Mouse (Mus musculus) mature B cell (primary cell): ENCODE results near the gene Tgfa.

Experiments
- in situ Hi-C: fragments of 300-500 bp; cut with MboI; formaldehyde crosslinking; loops from 2 replicates; pipeline ENCODE4 v1.14.3; 2019

Gene Tgfa

DNA sequence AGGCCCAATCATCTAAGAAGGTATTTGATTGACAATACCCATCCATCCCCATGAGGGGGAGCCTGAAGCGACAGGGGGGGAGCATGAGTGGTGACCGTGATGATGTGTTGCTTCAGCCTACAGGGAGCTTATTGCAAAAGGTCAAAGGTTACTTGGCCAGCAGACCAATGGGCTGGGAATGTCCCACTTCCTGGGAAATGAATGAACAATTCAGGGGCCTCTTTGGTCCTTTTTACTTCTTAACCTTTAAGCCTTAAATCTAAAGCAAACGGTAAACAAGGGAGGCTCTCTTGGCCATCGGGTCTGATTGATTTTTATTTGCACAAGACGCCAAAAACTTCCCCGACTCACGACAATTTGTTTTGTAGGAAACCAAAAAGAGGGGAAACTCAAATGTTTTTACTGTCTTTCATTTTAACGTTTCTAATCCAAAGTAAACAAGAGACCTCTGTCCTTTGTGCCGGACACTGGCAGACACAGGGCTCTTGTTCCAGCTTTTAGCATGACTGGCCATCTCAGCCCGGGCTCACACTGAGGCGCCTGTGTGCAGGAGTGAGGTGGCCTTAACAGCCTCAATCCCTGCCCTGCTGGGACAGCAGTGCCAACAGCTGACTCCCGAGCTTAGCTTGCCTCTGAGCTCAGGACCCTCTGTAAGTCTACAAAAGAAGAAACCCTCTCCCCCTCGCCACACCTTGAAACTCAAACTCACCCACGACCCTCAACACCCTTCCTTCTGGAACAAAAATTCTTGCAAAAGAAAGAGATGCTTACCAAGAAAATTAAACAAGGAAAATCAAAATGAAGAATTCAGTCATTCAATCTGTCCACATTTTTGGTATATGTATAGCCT, 8.7 kb upstream of the Tgfa start:
- in situ Hi-C loops = no loop called here

DNA sequence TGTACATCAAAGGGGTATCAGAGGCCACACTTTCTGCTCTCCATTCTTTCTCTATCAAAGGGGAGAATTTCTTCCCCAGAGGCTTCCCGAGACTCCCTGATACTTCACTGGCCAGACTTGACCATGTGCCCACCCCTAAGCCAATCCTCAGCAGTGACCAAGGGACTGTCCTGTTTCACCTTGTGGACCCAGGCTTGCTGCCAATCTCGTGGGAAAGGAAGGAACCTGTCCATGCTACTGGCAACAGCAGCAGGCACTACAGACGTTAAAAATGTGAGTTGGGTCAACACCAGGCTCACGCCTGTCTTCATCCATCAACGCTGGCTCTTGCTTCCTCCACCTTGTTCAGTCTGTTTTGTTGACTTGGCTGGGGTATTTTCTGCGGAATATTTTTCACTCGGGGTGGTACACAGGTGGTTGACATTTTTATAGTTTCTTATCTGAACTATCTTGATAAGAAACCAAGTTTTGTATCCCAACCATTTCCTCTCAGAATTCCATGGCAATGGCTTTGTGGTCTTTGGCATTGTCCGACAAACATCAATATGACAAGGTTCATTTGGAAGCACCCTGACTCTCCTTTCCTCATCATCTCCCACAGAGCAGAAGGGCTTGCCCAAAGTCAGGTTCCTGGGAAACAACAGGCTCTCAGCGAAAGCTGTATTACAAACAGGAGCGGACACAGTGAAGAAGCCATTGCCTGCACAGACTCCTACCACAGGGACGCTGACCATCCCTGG, 6.1 kb upstream of the Tgfa start:
- in situ Hi-C loops = no loop called here

DNA sequence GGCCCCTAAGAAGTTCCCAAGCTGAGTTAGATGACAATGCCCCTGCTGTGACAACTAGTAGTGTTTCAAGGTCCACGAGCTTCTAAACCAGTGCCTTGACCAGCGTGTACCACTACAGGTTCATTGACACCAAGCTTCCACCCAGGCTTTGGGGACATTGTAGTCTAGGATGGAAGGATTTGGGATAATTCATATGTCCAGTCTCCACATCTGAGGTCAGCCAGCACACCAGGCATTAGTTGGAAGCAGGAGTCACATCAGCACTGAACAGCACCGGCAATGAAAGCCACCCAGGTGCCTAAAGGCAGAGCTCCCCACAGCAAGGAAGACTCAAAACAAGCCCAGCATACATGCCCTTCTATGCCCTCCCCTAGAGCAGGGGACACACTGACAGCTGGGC, 4.4 kb upstream of the Tgfa start:
- in situ Hi-C loops = no loop called here

DNA sequence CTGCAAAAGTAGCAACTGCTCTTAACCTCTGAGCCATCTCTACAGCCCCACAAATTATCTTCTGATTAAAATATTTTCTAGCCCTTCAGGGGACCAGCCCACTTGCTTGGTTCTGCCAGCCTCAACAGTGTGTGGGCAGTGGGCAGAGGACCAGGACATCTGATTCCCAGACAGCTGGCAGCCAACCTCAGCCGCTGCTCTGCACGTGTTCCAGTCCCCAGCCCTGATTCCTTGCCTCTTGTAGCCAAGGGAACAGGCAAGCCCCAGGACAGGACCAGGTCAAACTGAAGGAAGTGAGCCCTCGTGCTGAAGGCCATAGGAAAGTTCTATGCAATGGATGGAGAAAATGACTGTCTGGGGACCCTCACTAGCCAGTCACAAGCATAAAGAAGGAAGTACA, 2.0 kb upstream of the Tgfa start:
- in situ Hi-C loops = no loop called here

DNA sequence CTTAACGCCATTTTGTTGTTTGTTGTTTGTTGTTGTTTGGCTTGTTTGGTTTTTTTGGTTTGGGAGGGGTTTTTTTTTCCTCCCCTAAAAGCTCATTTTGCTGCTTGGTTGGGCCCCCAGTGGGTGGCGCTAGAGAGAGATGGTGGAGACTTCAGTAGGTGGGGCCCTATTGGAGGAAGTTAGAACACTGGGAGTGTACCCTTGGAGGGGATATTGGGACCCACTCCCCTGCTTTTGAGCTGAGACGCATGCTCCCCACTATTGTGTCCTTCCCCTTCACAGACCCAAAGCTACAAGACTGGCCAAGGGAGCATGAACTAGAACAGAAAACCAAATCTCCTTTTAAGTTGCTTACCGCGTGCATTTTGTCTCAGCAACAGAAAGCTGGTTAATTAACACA, 1.1 kb upstream of the Tgfa start:
- in situ Hi-C loops = no loop called here

DNA sequence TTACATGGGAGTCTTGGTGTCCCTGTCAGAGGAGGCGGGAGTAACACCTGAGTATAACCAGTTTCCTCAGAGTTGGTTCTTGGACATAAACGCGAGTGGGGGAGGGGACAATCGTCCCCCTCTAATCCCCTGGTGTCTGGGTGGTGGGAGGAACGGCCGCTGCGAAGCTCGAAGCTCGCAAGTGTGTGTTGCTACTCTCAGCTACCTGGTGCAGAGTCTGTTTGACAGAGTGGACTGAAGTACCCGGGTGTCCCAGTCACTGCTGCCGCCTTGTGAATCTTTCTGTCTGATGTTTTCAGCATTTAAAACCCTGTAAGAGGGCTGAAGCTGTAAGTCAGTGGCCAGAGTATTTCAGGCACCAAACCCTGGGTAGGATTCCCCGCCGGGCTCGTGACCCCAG, 1.0 kb downstream of the Tgfa start:
- in situ Hi-C loops = no loop called here

DNA sequence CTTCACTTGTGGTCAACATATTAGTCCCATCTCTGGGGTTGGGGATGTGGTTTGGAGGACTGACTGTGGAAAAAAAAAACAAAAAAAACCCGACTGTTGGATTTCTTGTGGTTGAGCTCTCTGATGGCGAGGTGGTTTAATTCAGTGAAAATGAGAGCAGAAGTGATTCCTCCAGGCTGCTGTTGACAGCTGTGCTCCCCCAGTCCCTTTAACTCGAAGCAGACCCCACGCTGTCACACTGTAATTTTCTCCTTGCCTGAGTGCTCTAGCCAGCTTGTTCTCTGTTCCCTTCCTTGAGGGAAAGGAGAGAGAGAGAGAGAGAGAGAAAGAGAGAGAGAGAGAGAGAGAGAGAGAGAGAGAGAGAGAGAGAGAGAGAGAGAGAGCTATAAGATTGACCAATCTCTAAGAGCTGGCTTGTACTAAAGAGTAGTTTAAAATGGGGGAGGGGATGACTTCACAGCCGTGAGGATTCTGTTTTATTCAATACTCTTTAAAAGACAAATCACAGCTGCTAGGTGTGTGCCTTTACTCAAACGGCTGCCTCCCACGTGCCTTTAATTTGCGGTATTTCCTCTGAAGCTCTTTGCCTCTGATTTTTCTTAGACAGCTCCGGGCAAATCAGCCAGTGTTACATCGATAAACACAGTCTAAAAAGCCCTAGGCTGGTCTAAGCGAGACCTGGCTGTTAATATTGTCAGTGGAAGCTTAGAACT, 2.3 kb downstream of the Tgfa start:
- in situ Hi-C loops = no loop called here

DNA sequence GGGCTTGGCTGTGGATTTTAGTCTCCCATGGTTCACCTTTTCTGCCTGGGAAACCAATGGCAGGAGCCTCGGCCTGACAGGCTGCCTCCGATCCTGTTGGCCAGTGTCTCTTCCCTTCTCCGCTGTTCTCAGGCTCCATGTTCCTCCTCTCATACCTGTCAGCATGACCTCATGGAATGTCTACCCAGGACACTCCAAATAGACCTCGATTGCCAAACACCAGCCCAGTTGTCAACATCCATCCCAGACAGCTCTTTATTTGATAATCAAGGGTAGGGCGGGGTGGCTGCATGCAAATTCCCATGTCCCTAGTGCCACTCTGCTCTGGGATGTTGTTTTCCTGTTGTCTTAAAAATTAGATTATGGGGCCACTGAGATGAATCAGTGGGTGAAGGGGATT, 5.9 kb downstream of the Tgfa start:
- in situ Hi-C loops = no loop called here

DNA sequence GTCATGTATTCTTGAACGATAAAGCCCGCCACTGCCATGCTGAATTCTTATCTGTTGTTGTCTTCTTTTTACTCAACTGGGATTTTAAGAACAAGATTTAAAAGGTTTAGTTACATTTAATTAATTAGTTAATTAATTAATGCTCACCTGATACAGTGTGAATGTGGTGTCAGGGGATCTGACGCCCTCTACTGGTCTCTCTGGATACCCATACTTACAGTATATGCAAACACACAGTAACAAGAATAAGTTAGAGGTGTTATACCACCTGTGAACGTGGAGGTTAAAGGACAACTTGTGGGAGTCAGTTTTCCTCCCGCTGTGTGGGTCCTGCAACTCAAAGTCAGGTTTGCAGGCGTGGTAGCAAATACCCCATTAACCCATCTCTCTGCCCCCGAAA, 8.1 kb downstream of the Tgfa start:
- in situ Hi-C loops = no loop called here

DNA sequence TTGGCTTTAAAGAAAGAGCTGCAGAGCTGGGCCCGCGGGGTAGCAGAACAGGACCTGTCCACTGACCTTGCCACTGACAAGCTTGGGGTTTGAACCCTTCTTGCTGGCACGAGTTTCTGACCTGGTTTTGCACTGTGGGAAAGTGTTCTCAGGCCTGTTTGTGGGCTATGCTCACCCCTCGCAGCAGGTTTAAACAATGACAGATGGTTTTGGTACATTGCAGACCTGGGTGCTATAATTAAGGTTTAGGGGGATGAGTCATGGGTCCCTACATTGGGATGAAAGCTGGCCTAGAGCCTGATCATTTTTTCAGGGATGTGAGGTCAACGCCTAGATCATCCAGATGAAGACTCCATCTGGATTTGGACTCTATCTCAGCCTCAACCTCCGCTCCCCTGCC, 11.0 kb downstream of the Tgfa start:
- in situ Hi-C loops = no loop called here

DNA sequence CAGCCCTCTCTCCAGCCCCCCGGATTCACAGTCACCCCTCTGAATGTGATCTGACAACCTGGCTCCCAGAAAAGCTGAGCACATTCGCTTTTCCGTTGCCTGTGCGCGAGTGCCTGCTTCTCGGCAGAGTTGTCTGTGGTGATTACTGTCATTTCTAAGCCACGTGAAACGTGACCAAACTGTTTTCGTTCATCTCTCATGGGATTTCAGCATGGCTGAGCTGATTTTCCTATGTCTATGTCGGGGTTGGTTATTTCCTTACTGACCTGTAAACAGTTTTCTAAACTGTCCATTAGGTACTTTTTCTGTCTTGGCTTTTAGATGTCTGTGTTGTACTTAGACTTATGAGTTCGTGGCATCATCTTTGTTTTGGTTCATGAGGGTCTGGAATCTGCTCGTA, 12.0 kb downstream of the Tgfa start:
- in situ Hi-C loops = no loop called here

DNA sequence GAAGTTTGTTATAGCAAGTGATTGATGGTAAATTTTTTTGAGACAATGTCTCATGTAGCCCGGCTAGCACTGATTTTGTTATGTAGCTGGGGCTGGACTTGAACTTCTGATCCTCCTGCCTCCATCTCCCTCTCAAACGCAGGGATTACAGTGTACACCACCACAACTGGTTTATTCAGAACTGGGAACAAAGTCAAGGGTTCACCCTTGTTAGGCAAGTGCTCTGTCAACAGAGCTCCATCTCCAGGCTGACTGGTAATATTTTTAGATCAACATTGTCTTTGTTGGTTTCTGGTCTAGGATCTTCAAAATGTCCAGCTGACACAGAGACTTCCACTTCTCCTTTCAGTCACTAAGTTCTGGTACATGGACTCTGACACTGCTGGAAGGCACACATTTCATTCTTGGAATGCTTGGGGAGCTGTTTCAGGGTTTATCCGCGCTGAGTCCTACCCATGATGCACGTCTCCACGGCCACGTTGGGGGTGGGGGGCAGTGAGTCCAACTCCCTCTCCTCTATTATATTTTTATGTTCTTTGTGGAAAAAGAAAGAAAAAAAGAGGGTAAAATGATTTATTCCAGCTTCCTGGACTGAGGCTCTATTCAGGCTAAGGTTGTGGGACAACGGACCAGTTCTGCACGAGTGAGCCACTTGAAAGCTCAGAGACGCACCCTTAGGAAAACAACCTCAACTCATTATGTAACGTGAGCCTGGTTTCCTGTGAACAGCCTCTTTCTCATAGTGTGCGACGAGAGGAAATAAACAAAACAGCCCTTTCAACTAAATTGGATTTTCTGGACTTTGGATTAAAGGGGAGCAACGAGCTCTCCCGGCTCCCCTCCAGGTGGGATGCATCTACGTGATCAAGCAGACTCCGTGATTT, 14.4 kb downstream of the Tgfa start:
- in situ Hi-C loops = no loop called here

DNA sequence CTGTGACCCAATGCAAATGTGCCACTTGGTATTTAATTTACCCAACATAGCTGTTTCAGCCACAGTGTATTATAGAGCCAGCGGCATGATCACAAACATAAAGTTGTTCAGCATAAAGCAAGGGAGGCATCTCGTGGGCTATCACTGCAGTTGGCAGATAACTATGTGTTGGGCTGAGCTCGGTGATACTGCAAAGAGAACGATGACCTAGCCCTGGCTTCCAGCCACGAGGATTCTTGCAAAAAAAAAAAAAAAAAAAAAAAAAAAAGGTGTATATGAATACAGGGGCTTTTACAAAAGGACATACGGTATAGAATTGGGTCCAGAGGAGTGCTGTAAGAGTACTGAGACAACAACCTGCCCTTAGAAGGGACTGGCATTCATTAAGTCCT, 15.0 kb downstream of the Tgfa start:
- in situ Hi-C loops = no loop called here

DNA sequence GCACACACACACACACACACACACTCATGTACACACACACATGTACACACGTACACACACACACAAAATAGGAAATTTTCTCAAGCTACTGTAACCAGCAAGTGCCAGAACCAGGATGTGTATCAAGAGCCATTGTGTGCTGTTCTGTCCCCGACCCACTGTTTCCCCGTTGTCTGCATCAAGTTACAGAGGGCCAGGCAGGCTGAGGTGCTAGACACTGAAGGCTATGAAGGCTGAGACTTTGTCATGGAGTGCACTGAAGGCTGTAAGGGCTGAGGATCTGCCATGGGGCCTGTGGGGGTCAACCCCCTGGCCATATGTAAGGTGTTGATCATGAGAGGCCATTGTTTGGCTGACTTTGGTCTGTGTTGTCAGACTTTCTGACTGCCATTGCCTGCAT, 15.6 kb downstream of the Tgfa start:
- in situ Hi-C loops = no loop called here

DNA sequence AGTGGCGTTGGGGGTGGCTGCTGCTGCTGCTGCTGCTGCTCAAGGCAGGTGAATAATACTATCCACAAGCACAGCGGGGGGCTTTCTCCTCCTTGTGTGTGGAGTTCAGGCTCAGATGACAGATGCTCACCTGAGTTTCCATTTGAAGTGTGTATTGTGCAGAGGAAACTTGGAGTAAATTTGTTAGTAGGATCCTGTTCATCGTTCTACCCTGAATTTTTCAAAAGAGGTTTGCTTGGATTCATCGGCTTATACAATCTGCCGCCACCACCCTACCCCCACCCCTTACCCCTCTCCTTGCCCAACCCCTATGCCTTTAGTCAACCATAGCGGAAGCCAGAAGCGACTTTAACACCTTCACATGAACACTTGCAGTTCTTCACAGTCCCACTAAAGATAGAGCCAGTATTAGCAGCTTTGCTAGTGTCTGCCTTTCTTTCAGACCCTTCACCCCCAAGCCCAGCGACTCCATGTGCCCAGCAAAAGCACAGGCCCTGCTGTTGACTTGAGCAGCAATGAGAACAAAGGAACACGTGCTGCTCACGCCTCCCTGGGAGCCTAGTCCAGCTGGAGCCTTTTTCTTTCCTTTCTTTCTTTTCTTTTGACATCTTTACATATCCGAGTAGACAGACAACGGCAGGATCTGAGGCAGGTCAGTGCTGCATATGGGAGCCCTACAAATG, 16.2 kb downstream of the Tgfa start:
- in situ Hi-C loops = no loop called here

DNA sequence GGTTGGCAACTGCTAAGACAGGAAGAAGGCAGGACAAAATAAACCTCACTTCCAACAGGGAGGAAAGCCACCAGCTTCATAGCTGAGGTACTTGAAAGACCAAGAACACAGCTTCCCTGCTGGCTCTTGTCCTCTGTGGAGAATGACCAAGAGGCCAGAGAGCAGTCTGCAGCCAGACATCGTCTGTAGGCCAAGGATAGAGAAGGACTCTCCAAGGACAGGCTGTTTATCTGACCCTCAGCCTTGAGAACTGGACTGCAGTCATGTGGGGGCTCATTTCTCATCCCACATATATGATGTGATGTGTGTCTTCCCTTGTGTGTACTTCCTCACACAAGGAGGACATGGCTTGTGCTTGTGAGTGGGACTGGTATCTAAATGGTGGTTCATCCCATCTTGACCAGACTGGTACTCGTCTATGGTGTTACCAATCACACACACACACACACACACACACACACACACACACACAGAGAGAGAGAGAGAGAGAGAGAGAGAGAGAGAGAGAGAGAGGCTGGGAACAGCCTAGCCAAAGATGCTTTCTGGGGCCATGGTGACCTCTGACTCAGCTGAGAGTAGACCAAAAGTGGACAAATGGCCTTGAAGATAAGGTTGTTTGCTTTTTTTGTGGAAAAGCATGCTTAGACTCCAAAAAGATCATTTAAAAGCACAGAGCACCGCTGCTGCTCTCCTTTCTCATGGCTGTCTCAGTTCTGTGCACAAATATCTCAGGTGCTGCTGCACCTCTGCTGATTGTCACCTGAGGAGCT, 18.0 kb downstream of the Tgfa start:
- in situ Hi-C loops = no loop called here

DNA sequence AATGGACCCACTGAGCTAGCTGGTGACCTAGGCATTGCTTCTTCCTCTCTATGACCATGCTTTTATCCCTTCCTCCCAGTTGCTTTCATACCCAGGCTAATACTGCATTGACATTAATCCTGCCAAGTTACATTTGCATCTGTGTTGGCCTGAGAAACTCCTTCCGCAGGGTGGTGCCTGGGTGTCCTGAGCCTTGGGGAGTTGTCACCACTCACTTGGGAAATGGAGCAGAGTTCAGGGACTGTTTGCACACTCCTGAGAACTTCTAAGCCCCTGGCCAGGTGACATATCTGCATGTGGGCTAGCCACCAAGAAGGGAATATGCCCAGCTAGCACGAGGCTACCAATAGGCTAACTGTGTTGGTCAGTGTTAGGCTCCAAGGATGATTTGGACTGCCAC, 23.0 kb downstream of the Tgfa start:
- in situ Hi-C loops = no loop called here

DNA sequence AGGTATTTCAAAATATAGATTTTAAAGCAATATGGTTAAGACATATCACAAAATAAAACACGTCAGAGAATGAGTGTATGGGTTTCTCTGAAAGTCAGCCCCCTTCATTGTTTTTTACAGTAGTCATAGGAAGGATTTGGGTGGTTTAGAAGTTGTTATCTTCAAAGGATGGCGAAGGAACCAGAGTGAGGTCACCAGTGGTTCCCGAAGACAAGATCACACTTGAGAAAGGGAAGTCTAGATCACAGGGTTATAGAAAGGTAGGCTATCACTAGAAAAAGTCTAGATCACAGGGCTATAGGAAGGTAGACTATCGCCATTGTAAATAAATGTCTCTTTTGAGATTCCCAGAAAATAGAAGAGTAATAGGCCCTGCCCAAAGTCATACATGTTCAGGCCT, 23.7 kb downstream of the Tgfa start:
- in situ Hi-C loops = no loop called here

DNA sequence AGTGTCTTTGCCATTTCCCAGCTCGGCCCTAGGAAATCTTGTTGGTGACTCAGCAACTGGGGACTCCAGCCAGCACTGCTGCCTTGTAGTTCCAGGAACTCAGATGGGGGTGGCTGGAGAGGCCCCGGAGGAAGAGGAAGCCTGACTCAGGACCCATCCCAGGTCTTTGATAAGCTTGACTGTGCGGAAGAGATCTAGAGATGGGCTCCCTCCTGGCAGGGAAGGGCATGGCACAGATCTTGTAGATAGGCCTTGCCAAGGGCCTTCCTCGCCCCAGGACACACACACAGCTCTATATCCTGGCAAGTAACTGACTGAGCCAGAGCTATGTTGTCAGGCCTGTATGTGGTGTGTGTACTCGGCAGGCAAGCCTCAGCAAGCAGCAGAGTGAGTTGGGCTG, 24.5 kb downstream of the Tgfa start:
- in situ Hi-C loops = no loop called here

DNA sequence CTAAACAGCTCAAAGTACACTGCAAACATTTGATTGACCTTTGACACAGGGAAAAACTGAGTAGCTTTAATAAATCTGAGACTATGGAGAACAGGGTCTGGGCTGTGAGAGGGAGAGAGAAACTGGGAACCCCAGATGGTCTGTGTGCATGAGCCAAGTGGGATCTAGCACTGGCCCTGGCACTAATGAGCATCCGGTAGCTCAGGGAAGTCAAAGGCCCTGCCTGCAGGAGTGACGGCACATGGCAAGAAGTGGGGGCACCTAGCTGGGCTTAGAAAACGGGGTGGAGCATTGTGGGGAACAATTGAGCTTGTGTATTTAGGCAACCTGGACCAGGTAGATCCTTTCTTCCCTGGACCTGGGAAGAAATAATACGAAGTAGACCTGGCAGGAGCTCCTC, 25.1 kb downstream of the Tgfa start:
- in situ Hi-C loops = no loop called here

DNA sequence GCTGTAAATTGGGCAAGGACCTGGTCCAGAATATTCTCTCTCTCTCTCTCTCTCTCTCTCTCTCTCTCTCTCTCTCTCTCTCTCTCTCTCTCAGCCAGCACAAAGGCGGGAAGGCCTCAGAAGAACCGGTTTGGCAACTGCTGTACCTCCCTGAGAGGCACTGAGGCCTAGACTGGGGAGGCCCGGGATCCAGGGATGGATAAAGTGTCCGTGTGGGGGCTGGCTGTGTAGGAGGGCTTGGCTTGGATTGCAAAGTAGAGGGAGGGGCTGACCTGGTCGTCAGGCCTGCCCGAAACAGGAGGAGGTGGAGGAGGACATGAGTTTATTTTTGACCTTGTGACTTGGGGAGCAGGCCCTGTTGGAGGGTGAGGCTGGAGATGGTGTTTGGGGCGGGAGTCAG, 27.4 kb downstream of the Tgfa start:
- in situ Hi-C loops = no loop called here
